Mouse (Mus musculus) forelimb bud, embryonic 11.5 days (tissue): Measurements from ENCODE around the gene Col12a1.
A peak's percentile ranks its signal among the peaks of the same experiment; 100 is the strongest.

ENCODE experiments used
- DNase-seq: peaks from one replicate; pipeline ENCODE4 v3.0.0-alpha.2; 2012; ENCODE audit warnings: low read depth, low spot score

The Col12a1 gene

DNA sequence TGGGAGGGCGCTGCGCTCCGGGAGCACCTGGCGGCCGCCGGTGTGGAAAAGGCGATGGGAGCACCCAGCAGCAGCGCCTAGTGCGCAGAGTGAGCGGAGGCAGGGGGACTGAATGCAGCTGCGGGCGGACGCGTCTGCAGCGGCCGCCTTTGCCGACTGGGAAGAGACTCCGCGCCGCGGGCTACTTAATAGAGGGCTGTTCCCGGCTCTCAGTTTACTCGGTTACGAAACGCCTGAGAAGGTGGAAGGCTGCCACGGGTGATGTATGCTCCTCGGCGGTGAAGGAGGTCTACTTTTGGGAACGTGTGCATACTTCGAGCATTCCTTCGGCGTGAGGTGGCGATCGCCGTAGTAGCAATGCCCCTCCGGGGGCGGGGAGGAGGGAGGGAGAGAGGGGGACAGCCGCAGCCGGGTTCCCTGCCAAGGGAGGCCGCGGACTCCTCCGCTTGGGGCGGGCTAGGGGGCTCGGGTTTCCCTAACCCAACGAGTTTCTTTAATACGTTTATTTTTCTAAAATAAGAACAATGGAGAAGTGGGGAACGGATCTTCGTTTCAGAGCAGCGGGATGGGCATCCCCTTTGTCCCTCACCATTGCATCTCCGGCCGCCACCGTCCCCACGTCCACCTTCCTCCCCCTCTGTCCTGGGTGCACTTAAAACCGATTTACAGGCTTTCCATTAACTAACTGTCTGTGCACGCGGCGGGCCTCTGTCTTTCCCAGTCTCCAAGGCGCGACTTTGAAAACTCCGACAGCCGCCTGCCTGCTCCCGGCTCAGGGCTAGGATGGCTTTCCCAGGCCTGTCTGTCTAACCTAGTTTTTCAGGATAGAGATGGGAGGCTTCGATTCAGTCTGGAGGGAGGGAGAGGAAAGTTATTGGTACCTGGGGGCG lies at the start of gene Col12a1:
Gene Col12a1 (minus strand): TSS at position 351 of the 890 bp plus-strand sequence.
- peak; percentile 66 for DNase-seq

DNA sequence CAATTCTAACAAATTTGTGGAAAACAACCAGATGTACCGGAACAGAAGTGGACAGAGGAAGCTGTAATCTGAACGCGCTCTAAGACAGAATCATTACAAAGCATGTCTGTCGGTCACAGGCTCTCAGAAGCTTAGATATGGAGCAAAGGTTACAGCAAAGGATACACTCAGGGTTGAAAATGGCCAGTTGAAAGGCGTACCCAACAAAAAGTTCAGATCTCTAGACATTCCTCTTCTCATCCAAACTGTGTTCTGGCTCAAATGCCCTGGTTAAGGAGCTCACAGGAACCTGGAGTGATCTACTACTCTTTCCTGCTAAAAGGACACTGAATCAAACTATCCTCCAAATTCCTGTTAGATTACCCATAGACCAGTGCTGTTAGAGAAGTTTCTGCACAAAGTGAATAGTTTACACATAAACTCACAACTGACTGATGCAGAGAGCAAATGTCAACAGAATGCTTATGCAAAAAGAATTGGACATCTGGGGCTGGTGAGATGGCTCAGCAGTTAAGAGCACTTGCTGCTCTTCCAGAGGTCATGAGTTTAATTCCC lies 48.4 kb upstream of the Col12a1 start:
- DNase-seq: no peak

DNA sequence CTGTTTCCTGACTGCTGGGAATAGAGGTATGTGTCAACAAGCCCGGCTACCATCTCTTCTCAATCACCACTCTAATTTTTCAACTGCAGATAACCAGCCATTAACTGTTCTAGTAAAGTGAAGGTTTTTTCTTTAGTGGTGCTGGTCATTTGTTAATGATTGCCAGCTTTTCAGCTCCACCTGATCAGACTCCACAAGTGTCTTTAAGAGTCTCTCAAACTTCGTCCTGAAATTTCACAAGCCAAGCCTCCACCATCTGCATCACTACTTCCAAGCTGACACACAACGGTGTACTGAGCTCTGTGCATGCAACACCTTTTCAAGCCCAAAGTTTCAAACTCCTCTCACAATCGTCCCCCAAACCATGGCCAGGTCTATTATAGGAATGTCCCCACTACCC lies 46.7 kb upstream of the Col12a1 start:
- no peak for DNase-seq

DNA sequence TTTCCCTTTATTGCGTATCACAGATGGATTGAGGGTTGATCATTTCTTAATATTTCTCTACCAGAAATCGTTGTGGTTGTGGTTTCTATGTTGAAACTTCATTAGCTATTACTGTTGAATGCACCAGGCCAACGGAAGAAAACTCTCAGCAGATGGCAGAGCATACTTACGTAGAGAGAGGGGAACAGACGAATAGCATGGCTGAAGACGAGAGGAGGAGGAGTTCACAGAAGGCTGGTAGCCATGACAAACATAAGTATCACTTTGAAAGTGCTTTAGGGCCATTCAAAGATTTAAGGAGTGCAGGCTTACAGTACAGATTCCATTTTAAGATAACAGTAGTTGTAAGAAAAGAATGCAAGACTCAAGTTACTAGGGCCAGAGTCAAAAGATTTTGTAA lies 43.9 kb upstream of the Col12a1 start:
- DNase-seq: no peak

DNA sequence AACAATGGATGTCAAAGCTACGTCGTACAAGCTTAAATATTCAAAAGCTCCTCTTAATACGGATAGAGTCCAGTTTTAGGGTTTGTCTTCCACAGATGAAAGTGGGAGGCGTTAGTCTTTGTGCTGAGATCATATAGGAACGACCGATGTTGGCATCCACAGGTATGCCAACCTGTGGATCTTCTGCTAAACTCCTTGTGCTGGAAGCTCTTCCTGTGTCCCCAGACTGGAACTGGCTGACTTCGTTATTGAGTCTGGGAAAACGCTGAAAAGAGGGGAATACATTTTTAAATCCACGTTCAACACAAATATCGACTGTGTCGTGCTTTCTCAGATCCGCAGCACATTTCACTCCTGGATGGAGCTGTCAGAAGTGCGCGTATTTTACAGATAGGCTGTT lies 41.4 kb upstream of the Col12a1 start:
- peak; percentile 21 for DNase-seq

DNA sequence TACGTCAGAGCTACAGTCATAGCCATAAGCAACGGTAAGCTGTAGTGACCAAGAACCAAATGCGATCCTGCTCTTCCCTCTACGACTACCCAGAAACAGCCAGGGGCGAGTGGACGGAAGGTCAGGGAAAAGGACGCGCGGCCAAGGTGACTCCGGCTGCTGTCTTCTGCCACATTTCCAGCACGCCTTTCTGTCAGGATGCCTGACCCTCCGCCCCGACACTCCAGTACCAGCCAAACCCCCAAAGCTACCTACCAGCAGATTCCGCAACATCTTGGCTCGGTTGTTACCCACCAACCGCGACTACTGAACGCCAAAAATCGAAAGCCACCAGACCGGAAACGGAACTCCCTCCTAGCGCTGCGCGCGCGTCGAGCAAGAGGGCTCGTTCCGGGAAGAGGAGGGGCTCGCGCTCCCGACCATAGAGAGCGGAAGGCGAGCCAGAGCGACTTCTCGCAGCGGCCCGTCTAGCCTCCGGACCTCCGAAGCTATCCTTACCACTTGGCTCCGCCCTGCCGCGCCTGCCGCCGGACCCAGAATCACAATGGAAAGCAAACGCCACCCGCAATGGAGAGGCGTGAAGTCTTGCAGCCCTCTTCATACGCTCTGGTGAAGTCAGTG lies 40.9 kb upstream of the Col12a1 start, which contains the start of gene Cox7a2:
Gene Cox7a2 (minus strand): TSS at position 494 of the 621 bp plus-strand sequence.
- DNase-seq: peak; percentile 95

DNA sequence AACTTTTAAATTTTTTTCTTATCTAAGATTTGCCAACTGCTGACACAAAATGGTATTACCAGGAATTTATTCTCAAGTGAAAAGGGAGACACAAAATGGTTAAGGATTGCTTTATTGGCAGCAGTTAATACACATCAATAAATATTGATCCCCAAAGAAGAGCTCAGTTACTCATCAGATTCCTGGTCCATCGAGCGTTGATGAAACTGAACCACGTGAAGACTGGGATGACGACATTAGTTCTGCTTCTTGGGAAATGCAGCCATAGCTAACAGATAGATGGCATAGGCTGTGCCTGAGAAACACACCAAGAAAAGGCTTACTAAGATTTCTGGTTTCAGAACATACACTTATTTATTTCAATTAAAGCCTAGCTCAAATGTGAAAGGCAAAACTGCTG lies 36.7 kb upstream of the Col12a1 start:
- DNase-seq: no peak

DNA sequence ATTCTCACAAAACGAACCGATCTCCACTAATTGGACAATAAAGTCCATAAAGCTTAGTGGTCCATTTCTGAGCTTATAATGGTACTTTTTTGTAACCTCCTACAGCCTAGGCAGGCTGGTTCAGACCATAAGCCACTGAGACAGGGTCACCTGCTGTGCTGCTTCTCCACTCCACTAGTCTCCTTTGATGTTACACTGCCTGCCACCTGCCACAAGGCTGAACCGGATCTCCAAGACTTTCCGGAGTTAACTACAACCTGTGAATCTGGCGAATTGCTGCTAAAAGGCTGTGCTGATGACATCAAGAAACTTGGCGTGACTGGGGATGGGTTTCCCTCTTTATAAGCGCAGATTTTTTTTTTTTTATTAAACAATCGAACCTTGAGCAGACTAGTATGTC lies 33.2 kb upstream of the Col12a1 start:
- no peak for DNase-seq

DNA sequence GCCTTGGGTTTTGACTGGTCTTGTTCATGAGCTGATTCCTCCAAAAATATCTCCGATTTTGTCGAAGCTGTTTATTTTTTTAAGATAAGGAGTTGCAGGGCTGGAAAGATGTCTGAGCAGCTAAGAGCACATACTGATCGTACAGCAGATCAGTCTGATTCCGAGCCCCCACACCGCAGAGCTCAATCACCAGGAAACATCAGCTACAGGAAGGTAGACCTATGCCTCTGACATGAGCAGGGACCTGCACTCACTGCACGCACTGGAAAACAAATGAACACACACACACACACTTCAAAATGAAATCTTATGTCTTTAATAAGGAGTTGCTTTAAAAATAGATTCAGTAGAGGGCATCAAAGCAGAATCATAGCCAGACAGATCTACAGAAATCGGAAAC lies 32.1 kb upstream of the Col12a1 start:
- DNase-seq: no peak

DNA sequence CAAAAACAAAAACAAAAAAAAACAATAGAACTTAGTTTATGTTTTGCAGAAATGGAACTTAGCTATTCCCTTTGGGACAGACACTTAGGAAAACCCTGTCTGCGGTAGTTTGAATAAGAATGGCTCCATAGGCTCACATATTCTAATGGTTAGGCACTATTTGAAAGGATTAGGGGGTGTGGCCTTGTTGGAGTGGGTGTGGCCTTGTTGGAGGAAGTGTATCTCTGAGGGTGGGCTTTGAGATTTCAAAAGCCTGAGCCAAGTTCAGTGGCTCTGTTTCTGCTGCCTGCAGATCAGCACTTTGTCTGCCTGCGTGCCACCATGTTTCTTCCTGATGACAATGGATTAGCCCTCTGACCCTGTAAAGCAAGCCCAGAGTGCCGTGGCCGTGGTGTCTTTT lies 26.4 kb upstream of the Col12a1 start:
- no peak for DNase-seq

DNA sequence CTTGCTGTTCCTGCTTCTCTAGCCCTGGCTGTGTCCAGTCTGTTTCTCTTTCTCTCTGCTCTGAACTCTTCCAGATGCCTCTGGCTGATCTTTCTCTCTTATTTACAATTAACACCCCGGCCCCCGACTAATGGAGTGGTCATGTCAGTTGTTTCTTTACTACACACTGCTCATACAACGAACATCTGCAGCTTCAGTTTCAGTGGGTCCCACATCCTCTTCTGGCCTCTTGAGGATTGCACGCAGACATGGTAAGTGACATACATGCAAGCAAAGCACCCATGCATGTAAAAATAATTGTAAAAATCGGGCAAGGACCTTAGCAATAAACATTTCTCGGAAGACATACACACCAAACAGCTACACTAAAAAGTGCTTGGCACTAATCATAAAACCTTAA lies 17.0 kb upstream of the Col12a1 start:
- no peak for DNase-seq

DNA sequence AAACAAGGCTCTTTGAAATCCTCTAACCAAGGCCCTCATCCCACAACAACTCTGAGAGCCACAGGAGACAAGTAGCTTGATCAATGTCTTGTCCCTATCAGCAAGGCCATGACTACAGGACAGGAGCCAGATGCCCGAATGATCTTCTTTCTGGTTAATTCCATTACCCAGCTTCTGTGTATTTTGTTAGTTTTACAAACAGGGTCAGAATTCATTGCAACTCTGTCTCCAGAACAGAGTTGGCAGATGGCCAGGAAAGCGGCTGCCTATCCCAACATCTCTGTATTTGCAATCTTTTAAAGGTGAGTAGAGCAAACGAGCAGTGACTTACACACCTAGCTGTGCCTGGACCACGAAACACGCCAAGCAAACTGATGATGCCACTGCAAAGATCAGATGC lies 11.7 kb upstream of the Col12a1 start:
- no peak for DNase-seq

DNA sequence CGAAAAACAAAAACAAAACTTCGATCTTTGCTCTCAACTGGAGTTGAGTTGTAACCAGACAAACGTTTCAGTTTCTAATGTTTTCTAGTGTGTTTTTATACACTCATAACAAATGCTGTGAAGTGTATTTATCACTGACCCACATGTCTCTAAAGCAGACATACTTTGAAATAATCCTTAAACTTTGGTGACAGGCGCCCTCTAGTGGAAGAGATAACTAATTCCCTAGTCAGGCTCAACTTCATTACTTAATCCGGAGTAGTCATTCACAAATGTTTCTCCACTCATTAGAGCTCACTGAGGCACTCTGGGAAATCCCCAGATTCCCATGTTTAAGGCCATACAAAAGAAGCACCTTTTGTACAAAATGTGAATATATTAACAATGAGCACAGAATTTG lies 4.5 kb upstream of the Col12a1 start:
- DNase-seq: peak; percentile 58

DNA sequence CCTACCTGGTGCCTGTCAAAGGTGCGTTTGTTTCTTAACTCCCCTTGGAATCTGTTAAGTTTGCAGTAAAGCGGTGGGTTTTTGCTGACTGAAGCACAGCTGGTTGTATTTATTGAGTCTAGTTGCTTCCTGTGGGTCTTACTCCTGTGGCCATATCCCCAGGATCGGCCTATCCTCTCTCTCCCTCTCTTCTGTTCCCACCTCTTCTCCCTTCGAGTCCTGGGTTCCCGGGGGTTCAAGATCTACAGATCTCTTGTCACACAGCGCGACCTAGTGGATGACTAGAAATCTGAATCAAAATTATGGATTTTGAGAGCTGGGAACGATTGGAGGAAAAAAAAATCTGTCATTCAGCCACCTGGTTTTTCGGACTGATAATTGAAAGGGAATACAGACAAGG lies 2.4 kb upstream of the Col12a1 start:
- DNase-seq: peak; percentile 76

DNA sequence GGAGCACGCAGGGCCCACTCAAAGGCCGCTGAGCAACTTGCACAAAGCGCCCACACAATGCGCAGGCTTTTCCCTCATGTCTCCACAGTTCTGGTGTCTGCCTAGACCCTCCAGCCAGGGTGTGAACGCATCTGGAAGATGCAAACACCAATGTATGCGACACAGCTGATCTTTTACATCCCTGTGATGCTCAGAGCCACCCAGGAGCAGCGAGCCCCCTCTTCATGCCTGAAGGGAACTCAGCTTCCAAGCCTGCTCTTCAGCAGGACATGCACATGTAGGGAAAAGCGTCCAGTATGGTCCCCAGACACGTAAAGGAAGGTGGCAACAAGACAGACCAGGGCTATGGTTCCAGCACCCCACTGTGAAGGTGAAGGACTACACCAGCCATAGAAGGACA lies 1.5 kb upstream of the Col12a1 start:
- DNase-seq: no peak

DNA sequence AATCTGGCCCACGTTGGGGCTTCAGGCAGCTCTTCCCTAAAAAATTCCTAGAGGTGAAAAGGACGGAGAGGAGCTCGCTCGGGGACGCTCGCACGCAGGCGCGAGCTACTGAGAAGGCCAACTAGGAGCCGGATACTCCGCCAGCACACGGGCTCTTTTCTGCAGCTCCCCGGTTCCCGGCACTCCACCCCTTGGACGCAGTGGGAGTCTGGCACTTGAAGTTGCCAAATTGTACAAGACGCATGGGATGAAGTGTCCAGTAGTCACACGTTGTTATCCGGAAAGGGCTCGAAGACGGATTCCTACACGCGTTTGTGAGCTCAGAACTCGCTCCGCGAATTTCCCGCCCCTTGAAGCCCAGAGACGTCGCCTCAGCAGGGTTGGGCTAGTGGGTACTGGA lies 820 bp upstream of the Col12a1 start:
- DNase-seq: no peak

DNA sequence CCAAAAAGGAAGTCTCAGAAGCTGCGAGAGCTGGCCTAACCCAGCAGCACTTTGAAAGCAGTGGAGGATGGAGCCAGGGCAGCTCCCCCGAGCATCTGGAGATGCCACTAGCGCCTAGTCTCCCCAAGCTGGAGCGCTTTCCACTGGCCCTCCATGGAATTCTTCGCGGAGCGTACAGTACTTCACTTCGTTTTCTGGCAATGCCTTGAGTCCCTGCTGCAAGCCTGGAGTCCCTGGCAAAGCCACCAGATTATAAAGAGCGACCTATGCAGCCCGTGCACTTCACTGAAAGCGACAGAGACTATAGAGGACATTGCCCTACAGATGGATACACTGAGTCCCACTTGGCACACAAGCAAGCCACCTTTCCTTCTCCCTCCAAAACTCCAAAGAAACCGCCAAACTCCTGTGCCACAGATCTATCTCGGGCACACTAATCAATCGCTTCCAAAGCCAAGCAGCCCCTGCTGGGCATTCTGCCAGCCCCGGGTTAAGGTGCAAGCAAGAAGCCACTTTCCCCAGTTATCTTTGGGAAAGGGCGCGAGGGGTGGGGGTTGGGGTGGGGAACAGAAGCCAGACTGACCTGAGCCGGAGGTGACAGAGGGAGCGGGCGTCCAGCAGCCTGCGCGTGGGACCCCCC lies 675 bp downstream of the Col12a1 start:
- DNase-seq: no peak

DNA sequence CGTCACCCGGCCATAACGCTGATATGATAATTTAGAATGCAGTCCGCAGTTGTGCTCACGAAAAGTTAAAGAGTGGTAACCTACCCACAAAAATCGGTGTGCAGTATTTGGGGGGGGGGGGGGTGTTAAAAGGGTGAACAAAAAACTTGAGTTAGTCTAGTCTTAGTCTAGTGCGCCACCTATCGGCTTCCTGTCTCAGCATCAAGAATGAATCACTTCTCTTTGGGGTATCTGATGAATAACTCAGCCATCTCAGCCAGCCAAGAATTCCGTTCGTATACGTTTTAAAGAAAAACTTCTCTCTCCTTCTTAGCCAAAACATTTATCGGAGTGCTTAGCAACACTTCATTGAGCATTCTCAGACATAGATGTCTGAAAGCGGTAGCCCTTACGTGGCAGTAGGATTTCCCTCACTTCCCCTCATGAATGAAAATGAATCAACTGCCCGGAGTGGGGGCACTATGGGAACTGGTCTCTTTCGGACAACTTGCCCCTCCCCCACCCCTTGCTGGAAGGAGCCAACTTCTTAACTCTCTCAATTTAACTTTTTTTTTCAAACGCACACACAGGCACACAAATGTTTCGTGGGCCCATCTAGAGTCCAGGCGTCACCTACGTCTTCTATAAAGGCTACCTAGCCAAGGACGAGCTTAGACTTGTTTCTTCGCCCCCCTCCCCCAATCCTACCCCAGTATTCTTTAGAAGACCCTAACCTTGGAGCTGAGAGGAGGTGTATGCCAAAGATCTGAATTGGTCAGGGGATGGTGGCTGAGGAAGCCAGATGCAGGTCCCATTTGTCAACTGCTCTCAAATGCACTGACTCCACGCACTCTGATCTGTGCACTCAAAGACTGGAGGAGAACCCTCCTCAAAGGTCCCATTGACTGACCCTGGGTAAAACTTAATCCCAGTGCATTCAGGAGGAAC lies 1.5 kb downstream of the Col12a1 start:
- peak; percentile 71 for DNase-seq

DNA sequence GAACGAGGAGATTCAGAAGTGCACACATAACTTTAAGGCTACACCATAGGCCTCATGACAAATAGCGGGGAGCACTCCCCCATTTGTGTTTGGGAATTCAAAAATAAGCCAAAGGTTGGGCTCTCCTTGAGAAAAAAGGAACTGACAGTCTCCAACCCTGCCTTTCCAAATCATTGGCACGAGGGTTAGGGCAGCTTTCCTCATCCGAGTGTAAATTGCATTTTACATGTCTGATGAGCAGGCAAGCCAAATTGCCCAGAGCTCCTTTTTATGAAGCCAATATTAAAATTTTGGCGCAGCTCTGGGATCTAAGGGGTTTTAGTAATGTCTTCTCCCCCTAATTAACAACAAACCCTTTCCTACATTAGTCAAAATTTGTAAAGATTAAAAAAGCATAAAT lies 2.1 kb downstream of the Col12a1 start:
- no peak for DNase-seq

DNA sequence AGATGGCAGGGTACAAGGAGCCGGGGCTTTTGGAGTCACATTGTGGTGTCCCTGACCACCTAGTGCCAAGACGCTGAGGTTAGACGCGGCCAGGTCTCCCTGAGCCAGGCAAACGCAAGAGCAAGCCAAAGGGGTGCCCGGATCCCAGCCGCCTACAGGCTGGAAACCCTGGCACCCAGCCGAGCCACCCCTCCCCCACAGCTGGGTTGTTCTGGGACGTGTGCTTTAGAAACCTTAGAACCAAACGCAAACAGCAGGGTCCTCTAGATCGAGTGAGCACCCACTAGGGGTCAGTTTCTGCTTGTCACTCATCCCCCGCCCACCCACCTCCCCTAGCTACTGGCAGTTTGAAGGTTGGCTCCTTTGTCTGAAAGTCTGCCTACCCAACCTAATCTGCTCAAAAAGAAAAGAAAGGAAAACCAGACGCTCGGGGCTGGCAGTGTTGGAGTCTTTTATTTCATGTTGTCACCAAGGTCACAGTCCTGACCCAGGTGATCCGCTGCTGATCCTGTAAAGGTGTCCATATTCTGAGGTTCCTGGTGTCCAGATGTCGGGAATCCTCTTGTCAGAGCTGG lies 4.1 kb downstream of the Col12a1 start:
- DNase-seq: no peak
